Mouse (Mus musculus): Measurements from ENCODE around the gene Dhx38.

Gene Dhx38

GRCm38 (mm10) chr8:109563881-109564280, 1.8 kb downstream of the Dhx38 start:
- intact Hi-C loops (cut with DNase I): loop anchor here (10.0 kb wide), 1 partner anchor 1979 kb away; the partner anchor contains the start of gene Psmd7

- intact Hi-C loops (cut with DNase I): no loop called here
Measured at GRCm38 (mm10) chr8:109551663-109552062, 14.0 kb downstream of the Dhx38 start.

- intact Hi-C loops (cut with DNase I): no loop called here
Measured at GRCm38 (mm10) chr8:109544049-109544448, 21.6 kb downstream of the Dhx38 start.

- intact Hi-C loops (cut with DNase I): no loop called here
Measured at GRCm38 (mm10) chr8:109542748-109543519, 22.7 kb downstream of the Dhx38 start.

- intact Hi-C loops (cut with DNase I): no loop called here
Measured at GRCm38 (mm10) chr8:109542165-109542564, 23.5 kb downstream of the Dhx38 start.

- intact Hi-C loops (cut with DNase I): no loop called here
Measured at GRCm38 (mm10) chr8:109536703-109537102, 29.0 kb downstream of the Dhx38 start.

- intact Hi-C loops (cut with DNase I): no loop called here
Measured at GRCm38 (mm10) chr8:109535140-109535990, 30.3 kb downstream of the Dhx38 start.

GRCm38 (mm10) chr8:109524008-109524407, 41.7 kb downstream of the Dhx38 start:
- intact Hi-C loops (cut with DNase I): no loop called here

GRCm38 (mm10) chr8:109505560-109505959, 60.1 kb downstream of the Dhx38 start:
- intact Hi-C loops (cut with DNase I): no loop called here

GRCm38 (mm10) chr8:109503566-109503965, 62.1 kb downstream of the Dhx38 start:
- intact Hi-C loops (cut with DNase I): no loop called here

- intact Hi-C loops (cut with DNase I): no loop called here
Measured at GRCm38 (mm10) chr8:109499009-109499717, 66.5 kb downstream of the Dhx38 start.

All from adrenal gland (tissue).